Mouse (Mus musculus) adrenal gland, postnatal 36 days (tissue): ENCODE data around the gene Mad1l1. TPM values are rescaled to one million over a fixed set of nuclear protein-coding genes. Genes with fewer than 3 reads are reported as not detected.

Source experiments
- DNase-seq, 2 experiments: peaks; one replicate each; pipeline ENCODE4 v3.0.0; 2021; ENCODE audit warnings: mixed read lengths in 1 of 2
- total RNA-seq, 2 experiments: library from RNA; stranded (reverse); gene quantifications; 2 replicates each; pipeline ENCODE4 v1.2.3; 2021

The Mad1l1 gene
- total RNA-seq, 2 experiments from 2014 or later = 13.9 to 17.8 TPM

GRCm38 (mm10) chr5:140087242-140087641 is 234.1 kb downstream of the Mad1l1 start:
- DNase-seq = no peak

DNA sequence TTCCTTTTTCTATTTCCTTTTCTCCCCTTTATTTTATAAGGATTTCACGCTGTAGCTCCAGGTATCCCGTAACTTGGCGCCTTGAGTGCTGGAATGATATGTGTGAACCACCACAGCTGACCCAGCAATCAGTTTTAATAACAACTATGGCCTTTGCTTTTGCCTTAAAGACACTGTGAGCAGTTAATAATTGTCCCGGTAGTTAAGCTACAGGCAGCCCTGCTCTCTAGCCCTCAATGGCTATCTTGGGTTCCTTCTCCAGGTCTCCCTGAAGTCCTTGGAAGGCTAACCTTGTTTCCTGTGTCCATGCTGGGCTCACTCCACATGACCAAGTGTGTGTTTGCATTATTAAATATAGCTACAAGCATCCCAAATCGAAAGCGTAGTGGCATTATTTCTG is 237.0 kb downstream of the Mad1l1 start:
- DNase-seq = no peak

DNA sequence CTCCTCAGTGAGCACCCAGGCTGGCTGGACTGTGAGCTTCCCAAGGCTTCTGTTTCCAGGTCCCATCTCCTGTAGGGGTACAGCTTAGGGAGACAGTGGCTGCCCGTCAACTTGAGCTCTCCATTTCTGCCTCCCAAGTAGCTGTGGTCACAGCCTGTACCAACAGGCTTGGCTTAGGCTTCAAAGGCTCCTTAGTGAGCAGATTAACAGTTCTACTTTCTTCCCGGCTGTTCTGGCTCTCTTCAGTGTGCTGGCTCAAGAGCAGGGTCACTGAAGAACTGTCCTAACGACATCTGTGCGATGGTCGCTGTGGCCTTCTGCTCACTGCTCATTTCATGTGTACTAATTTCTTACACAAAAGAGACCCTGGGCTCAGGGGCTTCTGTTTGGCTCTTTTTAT is 237.4 kb downstream of the Mad1l1 start:
- DNase-seq = no peak

DNA sequence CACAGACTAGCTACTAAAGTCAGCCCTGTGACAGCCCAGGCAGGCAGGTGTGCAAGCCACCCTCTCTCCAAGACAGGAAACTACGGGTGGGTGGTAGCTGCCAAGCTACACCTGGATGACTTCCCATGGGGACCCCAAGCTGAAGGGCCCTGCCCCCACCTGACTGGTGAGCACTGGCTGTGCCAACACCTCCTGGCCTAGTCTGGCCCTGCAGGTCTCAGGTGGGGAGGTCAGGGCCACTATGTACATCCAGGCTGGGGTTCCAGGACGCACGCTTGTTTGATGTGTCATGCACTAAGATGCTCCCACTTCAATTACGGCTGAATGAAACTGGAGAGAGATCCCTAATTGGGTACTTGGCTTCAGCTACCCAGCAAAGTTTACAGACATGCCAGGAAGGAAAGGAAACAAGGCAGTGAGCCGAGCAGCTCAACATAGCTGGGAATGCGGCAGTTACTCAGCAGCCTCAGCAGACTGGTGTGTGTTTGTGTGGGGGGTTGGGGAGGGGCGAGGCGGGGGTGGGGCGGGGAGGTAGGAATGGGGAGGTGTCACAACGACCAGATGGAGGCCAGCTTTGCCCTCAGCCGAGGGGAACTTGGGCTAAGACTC is 239.0 kb downstream of the Mad1l1 start:
- DNase-seq = no peak

DNA sequence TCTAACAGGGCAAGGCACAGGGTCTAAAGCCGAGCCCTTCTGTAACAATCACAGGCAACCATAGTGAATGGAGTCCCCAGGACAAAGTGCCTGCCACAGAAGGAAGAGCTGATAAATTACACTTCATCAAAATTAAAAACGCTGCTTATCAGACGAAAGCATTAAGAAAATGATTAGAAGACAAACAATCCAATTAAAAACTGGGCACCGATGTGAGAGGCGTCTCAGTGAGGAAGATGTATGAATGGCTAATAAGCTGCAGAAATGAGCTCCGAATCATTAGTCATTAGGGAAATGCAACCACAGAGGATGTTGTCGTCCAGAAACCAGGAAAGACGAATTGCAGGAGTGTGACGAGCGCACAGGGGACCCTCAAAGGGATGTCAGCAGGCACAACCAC is 240.3 kb downstream of the Mad1l1 start:
- no peak for DNase-seq

- peak; percentile 24 to 46 for DNase-seq
Measured at GRCm38 (mm10) chr5:140079511-140079910, 241.8 kb downstream of the Mad1l1 start.

GRCm38 (mm10) chr5:140078406-140078805 is 242.9 kb downstream of the Mad1l1 start:
- peak; percentile 46 to 50 for DNase-seq

DNA sequence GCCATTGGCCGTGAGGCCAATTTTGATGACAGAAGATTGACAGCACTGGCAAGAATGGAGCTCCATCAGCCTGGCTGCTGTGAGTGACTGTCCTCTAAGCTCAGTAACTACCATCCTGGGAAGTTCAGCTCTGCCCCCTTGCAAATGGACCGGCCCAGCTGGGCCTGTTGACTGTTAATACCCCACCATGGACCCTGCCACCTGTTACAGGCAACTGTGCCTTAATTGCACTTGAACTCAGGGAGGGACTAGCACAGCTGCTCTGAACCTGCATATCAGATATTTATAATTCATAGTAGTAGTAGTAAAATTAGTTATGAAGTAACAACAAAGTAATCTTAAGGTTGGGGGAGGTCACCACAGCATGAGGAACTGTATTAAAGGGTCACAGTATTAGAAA is 244.9 kb downstream of the Mad1l1 start:
- DNase-seq = no peak

DNA sequence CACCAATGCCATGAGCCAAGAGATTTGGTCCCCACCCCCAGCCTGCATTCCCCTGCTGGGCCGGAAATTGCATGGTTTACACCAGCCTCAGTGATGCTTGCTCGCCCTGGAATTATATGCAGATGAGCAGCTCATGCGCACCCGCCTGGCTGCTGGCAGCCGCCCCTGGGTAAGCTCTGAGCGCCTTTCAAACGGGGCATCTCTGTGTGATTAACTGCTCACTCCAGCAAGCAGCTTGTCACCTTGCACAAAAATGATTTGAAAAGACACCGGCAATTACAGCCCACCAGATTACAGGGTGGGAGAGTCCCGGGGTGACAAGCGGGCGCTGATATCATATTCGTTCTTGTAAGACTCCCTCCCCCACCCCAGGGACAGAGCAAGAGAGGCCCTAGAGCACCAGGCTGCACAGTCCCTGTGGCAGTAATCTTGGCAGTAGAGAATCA is 247.7 kb downstream of the Mad1l1 start:
- no peak for DNase-seq

GRCm38 (mm10) chr5:140073148-140073670 is 248.1 kb downstream of the Mad1l1 start:
- no peak for DNase-seq

GRCm38 (mm10) chr5:140068506-140068905 is 252.8 kb downstream of the Mad1l1 start:
- peak; percentile 69 to 74 for DNase-seq

- no peak for DNase-seq
Measured at GRCm38 (mm10) chr5:140068051-140068450, 253.3 kb downstream of the Mad1l1 start.

DNA sequence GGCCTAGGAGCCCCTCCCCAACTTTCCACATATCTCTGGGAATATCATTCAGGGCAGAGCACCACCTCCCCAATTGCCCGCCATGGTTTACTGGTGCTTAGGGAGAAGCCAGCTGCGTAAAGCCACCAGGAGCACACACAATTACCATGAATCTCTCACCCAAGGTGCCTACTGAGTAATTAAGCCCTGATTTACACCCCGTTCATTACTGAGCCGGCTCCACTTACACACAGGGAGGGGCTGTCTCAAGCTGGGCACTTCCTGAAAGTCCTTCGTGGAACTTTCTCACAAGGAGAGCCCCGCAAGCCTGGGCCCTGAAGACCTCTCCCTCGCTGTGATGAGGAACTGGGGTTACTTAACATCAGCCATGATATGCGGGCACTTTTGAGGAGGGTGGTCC is 254.6 kb downstream of the Mad1l1 start:
- DNase-seq = no peak

DNA sequence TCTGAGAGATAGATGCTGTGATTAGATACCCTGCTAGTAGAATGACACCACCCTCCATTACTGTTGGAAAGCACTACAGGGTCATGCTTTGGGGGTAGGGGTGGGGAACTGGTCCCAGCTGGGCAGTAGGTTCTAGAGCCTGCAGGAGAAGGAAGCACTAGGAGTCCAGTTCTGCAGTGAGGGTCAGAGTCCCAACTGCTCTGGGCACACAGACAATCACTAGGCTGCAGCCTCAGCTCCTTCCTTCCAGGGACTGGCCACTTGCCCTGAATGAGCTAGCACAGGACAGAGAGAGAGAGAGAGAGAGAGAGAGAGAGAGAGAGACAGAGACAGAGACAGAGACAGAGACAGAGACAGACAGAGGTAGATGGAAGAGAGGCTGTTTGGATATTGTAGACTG is 255.1 kb downstream of the Mad1l1 start:
- DNase-seq = no peak

DNA sequence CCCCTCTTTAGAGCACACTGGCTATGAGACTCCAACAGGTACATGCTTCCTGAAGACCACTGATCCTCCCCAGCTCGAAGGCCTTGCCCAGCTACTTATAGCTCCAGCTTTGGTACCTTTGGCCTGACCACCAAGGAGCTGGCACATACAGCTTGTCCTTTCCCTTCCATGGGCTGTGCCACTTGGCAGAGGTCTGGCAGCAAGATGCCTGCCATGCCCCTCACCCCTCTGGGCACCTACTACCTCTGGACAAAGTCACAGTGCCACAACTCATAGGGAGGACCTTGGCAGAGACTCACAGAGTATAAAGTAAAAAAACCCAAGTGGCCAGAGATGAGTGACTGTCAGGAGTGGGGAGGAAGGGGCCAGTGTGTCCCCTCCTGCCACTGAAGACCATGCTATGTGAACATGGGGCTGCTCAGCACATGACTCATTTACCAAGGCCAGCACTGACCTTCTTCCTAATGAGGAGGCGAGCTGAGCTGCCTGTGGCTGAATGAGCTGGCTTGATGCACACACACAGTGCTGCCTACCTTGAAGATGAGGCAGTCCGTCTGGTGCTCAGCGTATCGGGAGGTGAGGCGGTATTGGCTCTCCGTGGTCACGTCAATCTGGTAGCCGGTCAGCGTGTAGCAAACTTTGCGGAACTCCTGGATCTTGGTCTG is 255.9 kb downstream of the Mad1l1 start:
- DNase-seq = peak; percentile 59 to 65

- peak in 1 of 2 experiments; percentile 12 for DNase-seq
Measured at GRCm38 (mm10) chr5:140064521-140064920, 256.8 kb downstream of the Mad1l1 start.

DNA sequence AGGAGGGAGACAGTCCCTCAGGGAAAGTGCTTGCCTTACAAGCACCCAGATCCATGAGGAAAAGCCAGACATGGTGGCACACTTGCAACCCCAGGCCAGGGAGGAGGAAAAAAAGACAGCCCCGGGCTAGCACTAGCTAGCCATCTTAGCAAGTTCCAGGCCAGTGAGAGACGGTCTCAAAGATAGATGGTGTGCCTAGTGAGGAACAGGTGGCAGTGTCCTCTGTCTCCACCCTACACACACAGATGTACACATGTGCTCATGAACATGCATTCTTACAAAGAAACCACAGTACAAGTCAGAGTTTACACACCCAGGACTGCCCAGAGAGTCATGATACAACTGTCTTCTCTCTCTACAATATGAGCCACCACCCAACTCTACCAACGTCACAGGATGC is 258.5 kb downstream of the Mad1l1 start:
- DNase-seq = no peak

- DNase-seq = no peak
Measured at GRCm38 (mm10) chr5:140062316-140062715, 259.0 kb downstream of the Mad1l1 start.

DNA sequence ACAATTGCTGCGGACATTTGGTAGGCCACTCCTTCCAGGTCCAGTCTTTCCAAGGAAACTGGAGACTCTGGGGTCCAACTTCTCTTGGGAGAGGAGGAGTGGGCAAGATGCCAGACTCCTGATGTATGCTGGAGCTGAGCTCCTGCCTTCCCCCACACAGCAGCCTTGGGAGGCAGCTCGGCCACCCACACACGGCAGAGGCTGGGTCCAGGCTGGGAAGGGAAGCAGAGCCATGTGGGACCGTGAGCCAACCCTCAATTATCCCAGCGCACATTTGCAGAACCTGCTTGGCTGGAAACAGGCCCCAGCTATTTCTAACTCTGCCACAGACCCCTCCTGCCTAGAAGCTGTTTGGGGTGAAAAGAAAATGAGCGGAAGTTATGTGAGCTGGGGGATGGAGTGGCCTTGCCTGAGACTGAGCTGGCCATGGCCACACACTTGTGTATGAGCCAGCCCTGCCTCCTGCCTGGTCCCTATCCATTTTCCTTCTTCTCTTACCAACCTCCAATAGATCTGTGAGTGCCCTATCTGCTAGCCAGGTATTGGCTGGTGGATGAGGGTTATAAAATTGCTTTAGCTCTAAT is 260.0 kb downstream of the Mad1l1 start:
- no peak for DNase-seq

DNA sequence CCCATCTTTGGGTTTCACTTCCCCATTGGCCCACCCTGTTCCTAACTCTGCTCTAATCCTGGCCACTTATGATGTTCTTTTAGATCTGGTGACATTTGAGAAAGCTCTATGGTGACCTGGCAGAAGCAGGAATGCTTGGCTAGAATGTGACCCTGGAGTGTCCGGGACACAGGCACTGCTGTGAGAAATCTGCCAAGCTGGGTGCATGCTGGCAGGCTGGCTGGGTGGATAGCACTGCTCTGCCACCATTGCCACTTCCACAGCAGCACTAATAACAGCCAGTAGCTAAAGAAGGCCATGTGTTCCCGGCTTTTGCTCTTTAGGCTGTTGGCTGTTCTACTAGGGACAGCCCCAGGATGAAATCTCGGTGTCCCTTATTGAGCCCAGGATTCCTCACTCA is 265.1 kb downstream of the Mad1l1 start:
- DNase-seq = peak in 1 of 2 experiments; percentile 20

GRCm38 (mm10) chr5:140055431-140055830 is 265.9 kb downstream of the Mad1l1 start:
- DNase-seq = peak; percentile 27 to 43

GRCm38 (mm10) chr5:140053626-140054025 is 267.7 kb downstream of the Mad1l1 start:
- no peak for DNase-seq

DNA sequence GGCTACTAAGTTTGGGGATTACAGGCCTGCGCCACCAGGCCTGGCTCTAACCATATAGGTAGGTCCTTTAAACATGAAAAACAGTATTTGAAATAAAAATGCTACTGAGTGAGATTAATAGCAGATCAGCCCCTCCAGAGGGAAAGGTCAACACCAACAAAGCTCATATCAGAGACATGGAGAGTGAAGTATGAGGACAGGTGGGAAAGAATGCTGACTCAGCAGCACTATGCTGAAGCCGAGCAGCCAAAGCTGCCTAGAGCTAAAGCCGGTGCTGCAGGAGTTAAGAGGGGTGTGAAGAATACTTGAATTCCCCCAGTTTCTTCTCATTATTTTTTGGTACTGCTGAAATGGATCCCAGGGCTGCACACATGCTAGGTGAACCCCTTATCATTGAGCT is 268.9 kb downstream of the Mad1l1 start:
- DNase-seq = no peak
